Comparison of ENCODE assay signal across 8 mouse cellular contexts in genomic region chr7:109703190-109704015, GRCm38 (mm10). TPM values are rescaled to one million over a fixed set of nuclear protein-coding genes. Genes with fewer than 3 reads are reported as not detected.
DNase-seq lines count a peak whose midpoint lies in the region; ATAC-seq and TF ChIP-seq lines count a peak whose summit lies in the region.

Gene St5, minus strand, starts transcription at chr7:109703605.
Gene Akip1, plus strand, starts transcription at chr7:109703690.

- H3K4me2 ChIP-seq in forebrain, postnatal 0 days (ENCODE audit: low read depth) = peak within 1 kb of the TSS; percentile 71
- H3K4me2 ChIP-seq in lung, embryonic 15.5 days = peak within 1 kb of the TSS; percentile 76

- TF ChIP-seq CTCF in cerebellum, adult 2 months (IDR thresholded peaks at IDR 0.05; ENCODE audit: borderline replicate concordance, insufficient read depth, low read depth, low read length) = no peak
- TF ChIP-seq CTCF in forebrain, postnatal 0 days (IDR thresholded peaks at IDR 0.05; ENCODE audit: low read depth) = no peak

- TF ChIP-seq POLR2A in cerebellum, adult 2 months (IDR thresholded peaks at IDR 0.05; ENCODE audit: borderline replicate concordance, insufficient read depth, low read length) = peak; percentile 50; the same call in 1 of the 2 replicates

- in situ Hi-C loops in ES-E14 (cut with MboI; ENCODE audit: low sequenced_read_pairs in 2 of 2, unreplicated experiment in 2 of 2) = no loop called here

- H3K9ac ChIP-seq in ES-E14 (ENCODE audit: insufficient read depth, low read depth, low read length, poor library complexity, severe bottlenecking) = peak within 1 kb of the TSS; percentile 86
- H3K9ac ChIP-seq in forebrain, postnatal 0 days = peak within 1 kb of the TSS; percentile 65
- peak within 1 kb of the TSS; percentile 66 for H3K9ac ChIP-seq in lung, embryonic 15.5 days

- H3K9me3 ChIP-seq in ES-E14 (ENCODE audit: control insufficient read depth, insufficient read depth, low read depth, low read length) = no peaks in the 10 kb centered on the region; the same call in 1 of the 2 replicates
- H3K9me3 ChIP-seq in forebrain, postnatal 0 days (ENCODE audit: low read length) = no peaks in the 10 kb centered on the region
- no peaks in the 10 kb centered on the region for H3K9me3 ChIP-seq in lung, embryonic 15.5 days

- H3K27me3 ChIP-seq in cerebellum, adult 2 months (ENCODE audit: control insufficient read depth, insufficient read depth, low read length) = no peaks in the 10 kb centered on the region
- no peaks in the 10 kb centered on the region for H3K27me3 ChIP-seq in forebrain, postnatal 0 days (ENCODE audit: insufficient read depth, low read length)
- H3K27me3 ChIP-seq in lung, embryonic 15.5 days = no peaks in the 10 kb centered on the region

- peak within 1 kb of the TSS; percentile 82 to 89 for H3K4me3 ChIP-seq in ES-E14 (ENCODE audit: insufficient read depth in 1 of 2, low read depth in 1 of 2, low read length in 2 of 2, poor library complexity in 1 of 2, severe bottlenecking in 1 of 2)
- H3K4me3 ChIP-seq in cerebellum, adult 2 months (replicated peaks; ENCODE audit: insufficient read depth, low read depth, low read length) = peak within 1 kb of the TSS; percentile 80
- H3K4me3 ChIP-seq in forebrain, postnatal 0 days (ENCODE audit: low read depth, low read length) = peak within 1 kb of the TSS; percentile 73
- H3K4me3 ChIP-seq in lung, embryonic 15.5 days = peak within 1 kb of the TSS; percentile 67

- under 1% methylated on average over 61 of the region's 61 CpGs for WGBS in cerebellum, adult 2 months
- WGBS in forebrain, postnatal 0 days = 1% methylated on average over 61 of the region's 61 CpGs
- under 1% methylated on average over 61 of the region's 61 CpGs for WGBS in lung, embryonic 15.5 days

- peak; percentile 95 for ATAC-seq in forebrain, postnatal 0 days
- ATAC-seq in lung, embryonic 15.5 days (ENCODE audit: borderline replicate concordance, extremely low read depth, low FRiP score, low TSS enrichment) = peak; percentile 95

- H3K4me1 ChIP-seq in ES-E14 (ENCODE audit: control insufficient read depth in 2 of 2, insufficient read depth in 2 of 2, low read length in 2 of 2, poor library complexity in 1 of 2) = peaks cover 3 to 4% of the 10 kb centered on the region in 2 experiments; a peak in 2 of 4 replicates
- H3K4me1 ChIP-seq in cerebellum, adult 2 months (ENCODE audit: control insufficient read depth, insufficient read depth, low read length) = peaks cover 3% of the 10 kb centered on the region
- H3K4me1 ChIP-seq in forebrain, postnatal 0 days (ENCODE audit: insufficient read depth) = no peaks in the 10 kb centered on the region
- peaks cover 24% of the 10 kb centered on the region for H3K4me1 ChIP-seq in lung, embryonic 15.5 days

- H3K27ac ChIP-seq in ES-E14 (ENCODE audit: insufficient read depth, low read depth, low read length, poor library complexity, severe bottlenecking) = peak within 1 kb of the TSS; percentile 45; the same call in 1 of the 2 replicates
- no peak within 1 kb of the TSS for H3K27ac ChIP-seq in cerebellum, adult 2 months (ENCODE audit: insufficient read depth, low read length)
- no peak within 1 kb of the TSS; the same call in 1 of the 2 replicates for H3K27ac ChIP-seq in forebrain, postnatal 0 days (ENCODE audit: low read depth, low read length)
- H3K27ac ChIP-seq in lung, embryonic 15.5 days = peak within 1 kb of the TSS; percentile 84

- peaks cover 2% of the 10 kb centered on the region; the same call in 1 of the 2 replicates for H3K36me3 ChIP-seq in ES-E14 (ENCODE audit: control insufficient read depth, insufficient read depth, low read length, poor library complexity, severe bottlenecking)
- no peaks in the 10 kb centered on the region for H3K36me3 ChIP-seq in forebrain, postnatal 0 days (ENCODE audit: insufficient read depth)
- H3K36me3 ChIP-seq in lung, embryonic 15.5 days = no peaks in the 10 kb centered on the region

- DNase-seq in ES-E14 (ENCODE audit: low read depth, low spot score) = peak; percentile 89
- DNase-seq in cerebellum, adult 2 months = peak; percentile 85 to 89
- peak; percentile 93 for DNase-seq in forebrain, postnatal 0 days
- peak; percentile 99 for DNase-seq in heart, postnatal 4 days
- DNase-seq in layer of hippocampus, adult 8-10 months (ENCODE audit: low spot score in 2 of 2) = peak; percentile 86 to 91
- DNase-seq in ovary, adult 18-20 months (ENCODE audit: low spot score) = peak; percentile 92
- DNase-seq in thymus, postnatal 0 days (ENCODE audit: low spot score) = peak; percentile 94

TF ChIP-seq in ES-E14, 5 proteins besides CTCF, POLR2A, EP300 and RAD21:
- TF ChIP-seq CHD2 (IDR thresholded peaks at IDR 0.05; ENCODE audit: low read depth, low read length) (peak; percentile 45; the same call in 1 of the 2 replicates), HCFC1 (IDR thresholded peaks at IDR 0.05; ENCODE audit: borderline replicate concordance, insufficient read depth, low read length) (peak; percentile 65), ZC3H11A (IDR thresholded peaks at IDR 0.05; ENCODE audit: borderline replicate concordance, low read depth, low read length) (no peak), MAFK (IDR thresholded peaks at IDR 0.05; ENCODE audit: insufficient read depth, low read depth, low read length) (no peak), ZNF384 (IDR thresholded peaks at IDR 0.05; ENCODE audit: low read depth, low read length) (no peak)

RNA-seq across cellular contexts. Expression of gene St5, which starts in this region (rescaled TPM):
- 25.6 and 34.6 TPM in 2 replicates for total RNA-seq in ES-E14 (2012; rRNA removed)
- 43.8 and 44.8 TPM in 2 replicates for polyA plus RNA-seq in cerebellum, adult 2 months (2012; rRNA removed)
- total RNA-seq in forebrain, postnatal 0 days (2014; rRNA removed) = 8.5 and 18.0 TPM in 2 replicates
- polyA plus RNA-seq in forebrain, postnatal 0 days (2015; fragmentation: Nextera tagmentation; extraction: Ambion mirVana) = 11.6 and 12.3 TPM in 2 replicates
- 10 to 100 TPM; 55.3 to 56.0 TPM for total RNA-seq in heart, postnatal 4 days (2021)
- 10 to 100 TPM; 33.1 to 57.0 (median 46.1) TPM for total RNA-seq in layer of hippocampus, adult 8-10 months (2022)
- 59.6 and 61.2 TPM in 2 replicates for polyA plus RNA-seq in lung, embryonic 15.5 days (2015; fragmentation: Nextera tagmentation; extraction: Ambion mirVana)
- 28.6 and 31.4 TPM in 2 replicates for polyA plus RNA-seq in thymus, postnatal 0 days (2015; fragmentation: Nextera tagmentation; extraction: Ambion mirVana)

RNA-seq across cellular contexts. Expression of gene Akip1, which starts in this region (rescaled TPM):
- 20.0 and 29.1 TPM in 2 replicates for total RNA-seq in ES-E14 (2012; rRNA removed)
- polyA plus RNA-seq in cerebellum, adult 2 months (2012; rRNA removed) = 6.7 and 6.9 TPM in 2 replicates
- 7.8 and 15.5 TPM in 2 replicates for total RNA-seq in forebrain, postnatal 0 days (2014; rRNA removed)
- 14.3 and 17.5 TPM in 2 replicates for polyA plus RNA-seq in forebrain, postnatal 0 days (2015; fragmentation: Nextera tagmentation; extraction: Ambion mirVana)
- total RNA-seq in heart, postnatal 4 days (2021) = 10 to 100 TPM; 22.8 to 25.2 TPM
- 1 to 10 TPM; 4.3 to 9.7 (median 6.4) TPM for total RNA-seq in layer of hippocampus, adult 8-10 months (2022)
- polyA plus RNA-seq in lung, embryonic 15.5 days (2015; fragmentation: Nextera tagmentation; extraction: Ambion mirVana) = 39.3 and 41.2 TPM in 2 replicates
- 44.6 and 47.5 TPM in 2 replicates for polyA plus RNA-seq in thymus, postnatal 0 days (2015; fragmentation: Nextera tagmentation; extraction: Ambion mirVana)

Comparison
In these comparisons a context has a peak if more than half of its experiments do, and no peak if none do; other contexts are left out.
1. H3K27ac ChIP-seq: peak in ES-E14 (single experiment) and lung, embryonic 15.5 days (single experiment); none in cerebellum, adult 2 months (single experiment) and forebrain, postnatal 0 days (single experiment).
2. Peak in every context shown above with its lines, with median percentiles within 50 percentile points of each other: DNase-seq, H3K4me3 ChIP-seq and H3K9ac ChIP-seq.